Mouse (Mus musculus) B cell, adult 67 days (primary cell): ENCODE data around the gene Scd2. TPM values are rescaled to one million over a fixed set of nuclear protein-coding genes. Genes with fewer than 3 reads are reported as not detected.

Experiments
- total RNA-seq, 2 experiments: library from RNA; stranded (reverse); gene quantifications; 4 replicates each; pipeline ENCODE4 v1.2.4; 2023

Scd2 gene
- 10 to 100 TPM; 35.2 to 49.2 TPM for total RNA-seq

DNA sequence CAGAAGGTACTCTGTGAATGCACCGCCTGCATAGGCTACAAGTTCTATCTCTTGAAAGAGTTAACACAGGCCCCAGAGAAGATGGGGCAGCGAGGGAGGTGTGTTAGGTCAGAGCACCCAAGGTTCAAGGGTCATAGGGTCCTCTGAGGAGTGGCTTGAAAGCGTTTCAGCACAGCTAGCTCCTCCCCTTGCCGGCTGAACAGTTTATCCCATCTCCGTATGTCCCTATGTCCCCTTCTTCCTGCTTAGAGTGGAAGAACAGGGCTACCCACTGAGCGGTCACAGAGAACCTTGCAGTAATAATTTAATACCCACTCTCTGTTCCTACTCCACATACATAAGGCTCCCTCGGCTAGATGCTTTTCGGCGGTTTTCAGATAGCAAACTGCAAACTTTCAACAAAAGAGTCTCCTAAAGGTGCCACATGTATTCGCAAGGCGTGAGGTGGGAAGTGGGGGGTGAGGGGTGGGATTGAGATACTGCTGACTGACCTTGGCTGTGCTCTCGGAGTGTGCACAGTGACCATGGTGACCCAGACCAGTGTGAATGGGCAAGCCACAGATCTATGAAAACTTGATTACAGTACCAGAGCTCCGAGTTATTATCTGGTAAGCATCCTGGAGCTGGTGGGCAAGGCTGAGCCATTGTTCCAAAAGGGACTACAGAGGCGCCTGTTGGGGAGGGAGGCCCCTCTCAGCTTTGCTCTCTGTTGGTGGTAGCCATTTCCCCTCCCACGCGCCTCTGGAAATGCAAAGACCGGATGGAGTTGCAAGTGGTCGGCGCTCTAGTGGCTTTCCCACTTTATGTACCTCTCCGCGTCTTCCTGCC is at the start of gene Scd2:
Gene Scd2, plus strand, starts transcription at position 734 of the 828 bp plus-strand sequence.

DNA sequence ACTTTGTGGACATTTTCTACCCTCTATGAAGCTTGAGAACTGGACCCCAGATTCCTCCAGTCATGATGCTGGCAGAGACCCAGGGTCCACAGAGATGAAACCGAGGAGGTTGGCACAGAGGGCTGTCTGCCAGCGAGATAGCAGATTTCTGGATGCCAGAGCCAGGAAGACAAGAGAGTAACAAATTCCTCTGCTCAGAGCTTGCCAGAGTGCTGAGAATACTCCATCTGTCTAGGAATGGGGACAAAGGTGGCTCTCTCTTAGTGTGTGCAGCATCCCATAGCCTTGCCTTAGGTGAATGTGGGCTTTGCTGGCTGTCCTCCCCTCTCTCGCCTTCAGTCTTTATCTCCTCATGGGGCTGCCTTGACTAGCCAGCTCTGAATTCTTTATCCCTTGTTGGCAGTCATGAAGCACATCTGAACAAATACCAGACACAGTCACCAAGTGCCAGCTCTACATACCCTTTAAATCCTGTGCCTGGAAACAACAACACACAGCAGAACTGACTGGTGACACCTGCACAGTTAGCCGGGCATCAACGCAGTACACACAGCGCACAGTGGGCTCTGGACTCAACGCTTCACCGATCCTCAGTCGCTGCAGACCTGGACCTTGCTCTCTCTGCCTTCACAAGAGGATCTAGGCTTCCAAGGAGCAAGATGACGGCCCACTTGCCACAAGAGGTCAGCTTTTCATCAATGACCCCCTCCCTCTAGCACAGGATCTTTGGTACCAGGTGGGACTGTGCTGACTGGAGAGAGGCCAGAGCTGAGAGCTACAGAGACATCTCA is 39.6 kb downstream of the Scd2 start, which contains the start of gene Scd4:
Gene Scd4, plus strand, starts transcription at position 260 of the 791 bp plus-strand sequence.

Other genes with a start within 250 kb of the Scd2 start
- 10 to 100 TPM; 21.4 to 24.2 TPM for gene Erlin1, start 223.9 kb upstream of the Scd2 start, total RNA-seq
- 10 to 100 TPM; 95.3 to 97.8 TPM for gene Chuk, start 186.2 kb upstream of the Scd2 start, total RNA-seq
- 10 to 100 TPM; 31.7 to 34.6 TPM for gene Cwf19l1, start 157.8 kb upstream of the Scd2 start, total RNA-seq
- 10 to 100 TPM; 95.1 to 98.6 TPM for gene Bloc1s2, start 147.2 kb upstream of the Scd2 start, total RNA-seq
- not detected for gene Pkd2l1, start 101.2 kb upstream of the Scd2 start, total RNA-seq
- gene Scd3, start 90.4 kb upstream of the Scd2 start, total RNA-seq, result not detected
- gene Scd4, start 39.4 kb downstream of the Scd2 start, total RNA-seq, result 1 to 10 TPM; 1.1 to 1.7 TPM
- 1,000 to 10,000 TPM in 1 of 2 experiments, 100 to 1,000 TPM in 1; 906 to 1,054 TPM for gene Scd1, start 114.2 kb downstream of the Scd2 start, total RNA-seq
- not detected for gene Wnt8b, start 199.8 kb downstream of the Scd2 start, total RNA-seq